Mouse (Mus musculus): Measurements from ENCODE around the gene Rgcc. TPM values are rescaled to one million over a fixed set of nuclear protein-coding genes. Genes with fewer than 3 reads are reported as not detected.

Gene Rgcc
- total RNA-seq (2021), result 10 to 100 TPM; 53.3 to 79.9 TPM
- long read RNA-seq, experiment 1, transcript Rgcc-201 (5 exons, 918 nt), result major isoform, 137 of 148 reads
- long read RNA-seq, experiment 1, partial matches to known transcripts, result 8 of 148 reads
- long read RNA-seq, experiment 1, other reads (novel, unspliced or antisense), result 3 of 148 reads
- long read RNA-seq, experiment 2, transcript Rgcc-201 (5 exons, 918 nt), result major isoform, 119 of 135 reads
- long read RNA-seq, experiment 2, partial matches to known transcripts, result 9 of 135 reads
- long read RNA-seq, experiment 2, other reads (novel, unspliced or antisense), result 7 of 135 reads

DNA sequence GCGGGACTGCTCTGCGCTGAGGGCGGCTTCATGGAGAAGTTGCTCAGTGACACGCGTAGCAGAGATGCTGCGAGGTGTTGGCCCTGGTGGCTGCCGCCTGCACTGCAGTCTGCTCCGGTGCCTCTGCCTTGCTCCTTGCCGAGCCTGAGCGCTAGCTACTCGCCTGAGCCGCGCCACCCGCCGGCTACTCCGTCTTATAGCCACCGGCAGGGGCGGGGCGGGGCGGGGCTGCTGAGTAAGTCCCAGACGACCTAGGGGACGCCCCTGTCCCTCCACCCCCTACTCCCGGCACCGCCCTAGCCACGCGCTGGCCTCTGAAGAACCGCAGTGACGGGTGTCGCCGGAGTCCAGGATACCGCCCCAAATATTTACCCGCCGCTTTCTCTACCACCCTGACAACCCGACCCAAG, at the start of gene Rgcc:
Gene Rgcc (minus strand): TSS at position 180 of the 410 bp plus-strand sequence.
- peak; percentile 95 for DNase-seq (ENCODE audit: low spot score)

DNA sequence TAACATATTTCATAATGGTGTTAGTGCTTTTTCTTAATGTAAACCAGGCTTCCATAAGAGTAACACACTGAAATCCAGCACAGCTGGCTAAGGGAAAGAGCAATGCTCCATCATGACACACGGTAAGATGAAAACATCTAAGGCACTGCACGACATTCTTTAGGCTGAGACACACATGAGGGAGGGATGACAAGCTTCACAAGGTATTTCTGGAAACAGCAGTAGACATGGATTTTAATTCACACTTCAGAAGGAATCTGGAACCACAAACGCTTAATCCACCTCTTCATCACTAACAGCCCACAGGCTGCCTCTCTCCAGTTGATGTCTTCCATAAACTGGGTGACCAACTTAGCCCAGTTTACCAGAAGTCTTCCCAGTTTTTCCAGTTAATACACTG, 44.9 kb upstream of the Rgcc start:
- DNase-seq (ENCODE audit: low spot score), result no peak

DNA sequence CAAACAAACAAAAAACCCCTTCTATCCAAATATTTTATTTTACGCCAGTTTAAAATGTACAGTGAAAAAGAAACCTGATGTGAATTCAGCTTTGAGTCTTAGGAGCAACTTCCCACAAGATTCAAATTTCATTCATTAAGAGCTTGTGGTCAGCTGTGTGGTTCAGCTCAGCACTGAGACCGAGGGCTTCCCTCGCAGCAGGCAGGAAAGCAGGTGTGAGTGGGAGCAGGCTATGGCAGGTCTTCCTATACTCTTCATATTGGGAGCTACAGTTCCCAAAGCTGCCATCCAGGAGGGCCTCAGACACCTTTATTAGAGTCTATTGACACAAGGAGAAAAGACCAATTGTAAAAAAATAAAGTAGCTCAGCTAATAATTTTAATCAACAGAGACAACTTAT, 34.2 kb upstream of the Rgcc start:
- DNase-seq (ENCODE audit: low spot score), result no peak

DNA sequence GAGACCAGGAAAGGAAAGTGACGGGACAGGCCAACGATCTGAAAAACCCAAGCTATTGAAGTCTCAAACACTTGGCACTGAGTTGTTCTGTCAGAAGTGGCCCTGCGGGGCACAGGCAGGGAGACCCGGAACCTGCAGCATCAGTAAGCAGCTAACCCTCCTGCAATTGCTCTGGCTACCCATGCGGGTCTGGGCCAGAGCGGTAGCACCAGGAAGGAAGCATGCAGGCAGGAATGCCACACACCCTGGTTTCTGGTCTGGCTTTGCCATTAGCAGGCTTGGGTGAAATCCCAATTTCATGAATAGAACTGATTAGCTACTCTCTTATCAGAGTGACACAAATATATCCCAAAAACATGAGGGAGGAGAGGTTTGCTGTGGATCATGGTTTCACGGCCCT, 30.5 kb upstream of the Rgcc start:
- DNase-seq (ENCODE audit: low spot score), result no peak

DNA sequence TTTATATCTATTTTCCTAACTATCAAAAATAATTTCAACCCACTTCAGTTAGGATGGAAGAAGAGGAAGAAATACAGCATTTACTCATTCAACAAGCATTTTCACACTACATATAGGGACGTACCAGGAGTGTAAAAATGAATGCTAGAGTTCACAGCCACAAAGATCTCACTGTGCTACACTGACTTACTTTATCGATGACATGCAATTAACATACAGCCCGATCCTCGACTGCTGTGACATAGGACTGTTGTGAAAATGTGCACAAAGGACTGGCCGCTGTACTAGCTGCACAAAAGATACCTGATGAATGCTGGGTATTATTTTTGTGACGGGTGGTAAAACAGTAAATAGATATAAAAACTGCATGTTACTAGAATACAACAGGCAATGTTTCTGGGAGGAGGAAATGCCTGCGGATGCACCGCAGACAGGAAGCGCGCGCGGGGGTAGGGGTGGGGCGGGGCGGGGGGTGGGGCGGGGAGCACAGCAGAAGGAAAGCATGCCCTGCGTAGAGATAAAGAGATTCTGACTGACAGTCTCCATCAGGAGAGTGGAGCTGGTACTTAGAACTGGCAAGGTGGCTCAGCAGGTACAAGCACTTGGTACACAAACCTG, 29.6 kb upstream of the Rgcc start:
- DNase-seq (ENCODE audit: low spot score), result no peak

DNA sequence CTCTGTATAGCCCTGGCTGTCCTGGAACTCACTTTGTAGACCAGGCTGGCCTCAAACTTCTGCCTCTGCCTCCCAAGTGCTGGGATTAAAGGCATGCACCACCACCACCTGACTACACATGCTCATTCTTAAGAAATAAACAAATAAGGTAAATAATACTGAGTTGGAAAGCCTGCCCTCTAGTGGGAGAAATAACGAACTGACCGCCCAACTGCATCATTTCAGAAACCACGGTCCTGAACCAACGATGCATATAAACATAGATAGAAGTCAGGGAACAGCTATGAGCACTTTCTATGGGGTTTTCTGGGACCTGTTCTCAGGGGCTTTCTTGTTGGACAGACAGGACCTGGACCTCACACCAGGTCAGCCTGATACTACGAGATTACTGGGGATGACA, 25.6 kb upstream of the Rgcc start:
- peak; percentile 55 for DNase-seq (ENCODE audit: low spot score)

DNA sequence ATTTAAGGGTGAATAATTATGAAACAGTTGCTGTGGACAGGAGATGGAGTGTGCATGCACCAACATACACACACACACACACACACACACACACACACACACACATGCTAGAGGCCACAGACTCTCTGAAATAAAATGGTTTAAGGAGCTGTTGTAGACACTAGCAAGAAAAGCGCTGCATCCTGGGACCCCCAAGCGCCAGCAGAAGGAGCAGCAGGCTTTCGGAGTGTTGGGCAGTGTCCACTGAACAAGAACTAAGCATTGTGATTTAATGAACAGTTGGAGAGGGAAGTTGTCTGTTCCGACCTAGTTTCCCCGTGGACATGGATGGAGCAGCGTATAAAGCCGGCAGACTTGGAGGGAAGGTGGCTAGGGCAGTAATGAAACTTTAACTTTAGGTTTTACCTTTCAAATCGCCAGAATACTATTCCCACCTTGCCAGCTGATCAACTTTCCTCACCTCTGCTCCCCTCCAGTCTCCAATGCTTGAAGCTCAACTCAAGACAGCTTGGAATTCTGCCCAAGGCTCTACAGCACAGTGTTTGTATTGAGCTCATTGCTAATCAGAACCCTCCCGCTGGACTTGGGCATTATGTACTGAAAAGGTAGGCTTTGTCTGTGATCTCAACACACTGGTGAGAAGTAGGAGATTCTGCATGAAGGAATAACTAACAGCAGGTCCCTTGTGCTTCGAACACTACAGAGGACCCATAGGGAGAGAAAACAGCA, 22.8 kb upstream of the Rgcc start:
- no peak for DNase-seq (ENCODE audit: low spot score)

DNA sequence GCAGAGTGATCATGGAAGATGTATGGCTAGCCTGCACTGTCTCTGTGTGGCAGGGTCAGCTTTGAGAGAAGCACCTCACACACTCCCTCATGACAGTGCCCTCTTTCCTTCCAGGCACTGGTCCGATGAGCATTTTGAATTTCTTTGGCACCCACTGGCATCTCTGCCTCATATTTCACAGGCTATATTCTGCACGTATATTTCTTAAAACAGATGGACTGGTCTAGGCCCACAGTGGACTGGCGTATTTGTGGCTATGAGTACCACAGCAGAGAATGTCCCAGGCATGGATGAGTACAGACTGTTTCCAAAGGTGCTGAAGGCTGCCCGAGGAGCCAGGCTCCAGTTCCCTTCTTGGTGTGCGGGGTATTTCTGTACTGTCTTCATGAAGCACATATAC, 20.4 kb upstream of the Rgcc start:
- DNase-seq (ENCODE audit: low spot score), result peak; percentile 74

GRCm38 (mm10) chr14:79321152-79321551, 19.7 kb upstream of the Rgcc start:
- peak; percentile 46 for DNase-seq (ENCODE audit: low spot score)

- no peak for DNase-seq (ENCODE audit: low spot score)
These were observed 16.2 kb upstream of the Rgcc start for GRCm38 (mm10) chr14:79317602-79318001.

GRCm38 (mm10) chr14:79315877-79316276, 14.4 kb upstream of the Rgcc start:
- DNase-seq (ENCODE audit: low spot score), result no peak

GRCm38 (mm10) chr14:79314245-79315010, 13.0 kb upstream of the Rgcc start:
- no peak for DNase-seq (ENCODE audit: low spot score)

DNA sequence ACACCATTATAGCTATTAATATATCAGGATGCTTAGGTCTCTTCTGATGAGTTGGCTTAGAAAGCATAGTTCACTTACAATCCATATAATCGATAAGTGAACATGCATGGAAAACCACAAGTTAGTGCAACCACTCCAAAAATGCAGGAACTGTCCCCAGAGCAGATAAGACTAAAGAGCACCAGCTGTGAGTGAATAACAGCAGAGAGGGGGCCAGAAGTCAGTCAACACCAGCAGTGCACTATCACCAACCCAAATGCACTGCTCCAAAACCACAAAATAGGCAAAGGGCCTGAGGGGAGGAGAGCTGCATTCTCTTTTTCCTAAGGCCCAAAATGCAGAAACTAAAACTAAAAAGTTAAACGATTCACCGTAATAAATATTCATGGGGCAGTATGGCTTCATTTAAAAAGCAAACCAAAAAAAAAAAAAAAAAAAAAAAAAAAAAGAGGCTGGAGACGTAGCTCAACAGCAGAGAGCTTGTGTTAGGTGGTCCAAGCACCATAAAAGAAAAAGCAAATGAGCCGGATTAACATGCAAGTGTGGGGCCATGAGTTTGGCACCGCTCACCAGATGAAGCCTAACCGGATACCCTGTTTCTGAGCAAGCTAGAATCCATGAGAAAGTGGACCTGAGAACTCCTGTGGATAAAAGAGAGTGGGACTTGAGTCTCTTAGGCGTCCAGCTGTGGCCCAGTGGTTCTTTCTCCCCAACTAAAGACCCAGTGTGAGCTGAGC, 12.2 kb upstream of the Rgcc start:
- DNase-seq (ENCODE audit: low spot score), result no peak

DNA sequence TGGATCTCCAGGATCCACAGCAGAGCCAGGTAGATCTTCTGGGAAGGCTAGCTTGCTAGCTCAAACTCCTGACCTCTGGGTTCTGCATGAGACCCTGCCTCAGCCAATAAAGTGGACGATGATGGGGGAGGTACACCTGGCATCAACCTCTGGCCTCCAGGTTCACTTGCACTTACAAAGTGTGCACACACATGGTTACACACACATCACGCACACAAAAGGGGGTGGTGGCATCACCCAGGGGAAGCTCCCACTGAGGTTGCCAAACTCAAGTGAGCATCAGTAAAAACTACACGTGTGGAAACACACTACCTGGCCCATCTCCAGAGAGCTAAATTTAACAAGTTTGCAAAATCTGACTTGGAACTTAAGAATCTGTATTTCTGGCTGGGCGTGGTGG, 11.3 kb upstream of the Rgcc start:
- DNase-seq (ENCODE audit: low spot score), result no peak

- no peak for DNase-seq (ENCODE audit: low spot score)
These were observed 10.5 kb upstream of the Rgcc start for GRCm38 (mm10) chr14:79311918-79312454.

DNA sequence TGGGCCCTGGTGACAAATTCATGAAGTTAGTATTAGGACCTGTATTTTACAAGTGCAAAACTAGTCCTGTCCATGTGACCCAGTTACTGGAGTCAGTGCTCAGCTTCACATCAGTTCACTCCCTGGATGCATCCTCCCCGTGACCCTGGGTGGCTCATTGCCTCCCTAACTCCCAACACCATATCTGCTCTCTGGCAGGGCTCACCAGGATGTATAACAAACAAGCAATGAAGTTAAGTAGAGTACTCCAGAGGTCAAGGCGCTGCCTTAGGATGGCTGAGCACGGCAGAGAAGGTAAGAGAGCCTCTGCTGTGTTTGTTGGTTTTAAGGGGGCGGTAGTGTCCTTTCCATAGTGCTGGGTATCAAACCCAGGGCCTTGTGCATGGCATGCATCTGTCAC, 7.7 kb upstream of the Rgcc start:
- no peak for DNase-seq (ENCODE audit: low spot score)

GRCm38 (mm10) chr14:79308364-79308763, 6.9 kb upstream of the Rgcc start:
- no peak for DNase-seq (ENCODE audit: low spot score)

DNA sequence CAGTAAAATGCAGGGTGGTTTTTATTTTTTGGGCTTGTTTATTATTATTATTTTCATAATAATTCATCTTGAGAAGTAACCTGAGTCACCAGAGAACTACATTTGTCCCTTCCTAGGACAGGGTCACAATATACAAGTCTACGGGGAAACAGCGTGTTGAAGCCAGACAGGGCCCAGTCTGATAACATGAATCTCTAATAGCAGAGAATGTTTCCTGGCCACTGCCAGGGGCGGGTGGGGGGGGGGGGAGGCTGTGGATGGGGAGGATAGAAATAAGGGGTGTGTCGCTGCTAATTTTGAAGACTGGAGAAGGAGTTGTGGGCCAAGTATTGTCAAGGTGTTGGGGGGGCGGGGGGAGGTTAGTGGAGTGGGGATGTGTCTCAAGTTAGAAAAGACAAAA, 6.5 kb upstream of the Rgcc start:
- no peak for DNase-seq (ENCODE audit: low spot score)

- no peak for DNase-seq (ENCODE audit: low spot score)
These were observed 5.7 kb upstream of the Rgcc start for GRCm38 (mm10) chr14:79307138-79307537.

DNA sequence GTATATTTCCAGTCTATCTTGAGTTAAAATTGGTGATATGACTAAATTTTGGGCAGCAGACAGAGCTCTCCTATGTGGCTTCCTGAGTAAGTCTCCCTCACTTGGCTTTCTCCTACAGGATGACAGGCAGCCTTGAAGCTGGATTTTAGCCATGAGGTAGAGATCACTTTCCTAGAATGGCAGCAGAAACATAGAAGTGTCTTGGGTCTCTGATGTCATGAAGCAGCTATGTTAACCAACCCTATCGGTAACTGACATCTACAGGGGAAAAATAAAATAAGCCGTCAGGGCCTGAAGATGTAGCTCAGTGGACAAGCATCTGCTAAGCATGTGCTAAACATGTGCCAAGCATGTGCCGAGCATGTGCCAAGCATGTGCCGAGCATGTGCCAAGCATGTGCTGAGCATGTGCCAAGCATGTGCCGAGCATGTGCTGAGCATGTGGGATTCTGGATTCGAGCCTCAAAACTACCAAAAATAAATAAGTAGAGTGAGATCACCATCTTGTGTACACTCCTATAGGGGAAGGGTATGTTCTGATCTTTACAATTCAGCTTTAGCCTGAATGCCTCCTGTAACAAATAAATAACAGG, 3.5 kb upstream of the Rgcc start:
- DNase-seq (ENCODE audit: low spot score), result peak; percentile 70

DNA sequence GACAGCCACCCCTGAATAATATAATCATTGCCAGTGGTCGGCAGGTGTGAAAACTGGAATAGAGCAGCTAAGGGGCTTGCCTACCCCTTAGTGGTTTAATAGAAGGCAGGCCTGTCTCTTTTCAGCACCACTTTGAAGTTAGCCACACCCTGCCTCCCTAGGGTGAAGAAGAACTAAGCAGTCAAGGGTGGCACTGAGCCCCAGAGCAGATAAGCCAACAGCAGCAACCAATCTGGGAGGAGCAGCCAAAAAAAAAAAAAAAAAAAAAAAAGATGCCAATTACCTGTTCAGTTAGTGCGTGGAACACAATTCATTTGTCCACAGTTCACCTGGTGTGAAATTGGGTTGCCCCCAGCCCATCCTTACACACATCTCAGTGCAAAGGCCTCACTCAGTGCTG, 1.7 kb upstream of the Rgcc start:
- no peak for DNase-seq (ENCODE audit: low spot score)

Data from gastrocnemius, adult 18-20 months (tissue).